Mouse (Mus musculus) left cerebral cortex, adult 9 months (tissue): ENCODE measurements at regions not wholly inside any gene's neighbourhood (a gene's known extent, or its start where the extent isn't known, plus 50 kb on each side); places are given as distances from the start of the nearest gene placed in this dataset.
A peak's percentile ranks its signal among the peaks of the same experiment; 100 is the strongest.

ENCODE experiments used
- DNase-seq, 2 experiments: peaks; one replicate each; pipeline ENCODE4 v3.0.0; 2022; ENCODE audit warnings: low spot score in 2 of 2

GRCm38 (mm10) chr1:3900354-3900753 is 907.3 kb upstream of the Gm37988 start:
- peak; percentile 8 to 21 for DNase-seq

- no peak for DNase-seq
These were observed 904.3 kb upstream of the Gm37988 start for GRCm38 (mm10) chr1:3903432-3903831.

- DNase-seq, result no peak
These were observed 895.2 kb upstream of the Gm37988 start for GRCm38 (mm10) chr1:3912499-3912898.

- DNase-seq, result no peak
These were observed 894.1 kb upstream of the Gm37988 start for GRCm38 (mm10) chr1:3913631-3914030.
